Mouse (Mus musculus): ENCODE results near the gene Irf2bp1.

Gene Irf2bp1

GRCm38 (mm10) chr7:19003902-19004630, at the start of gene Irf2bp1:
Gene Irf2bp1, plus strand, starts transcription at chr7:19004044.
- peak; percentile 95 for DNase-seq (ENCODE audit: low spot score)

GRCm38 (mm10) chr7:18957569-18958383, 46.1 kb upstream of the Irf2bp1 start:
- peak; percentile 57 for DNase-seq (ENCODE audit: low spot score)

GRCm38 (mm10) chr7:18958384-18958766, 45.5 kb upstream of the Irf2bp1 start:
- DNase-seq (ENCODE audit: low spot score) = peak; percentile 5

GRCm38 (mm10) chr7:18959446-18959845, 44.4 kb upstream of the Irf2bp1 start:
- DNase-seq (ENCODE audit: low spot score) = no peak

DNA sequence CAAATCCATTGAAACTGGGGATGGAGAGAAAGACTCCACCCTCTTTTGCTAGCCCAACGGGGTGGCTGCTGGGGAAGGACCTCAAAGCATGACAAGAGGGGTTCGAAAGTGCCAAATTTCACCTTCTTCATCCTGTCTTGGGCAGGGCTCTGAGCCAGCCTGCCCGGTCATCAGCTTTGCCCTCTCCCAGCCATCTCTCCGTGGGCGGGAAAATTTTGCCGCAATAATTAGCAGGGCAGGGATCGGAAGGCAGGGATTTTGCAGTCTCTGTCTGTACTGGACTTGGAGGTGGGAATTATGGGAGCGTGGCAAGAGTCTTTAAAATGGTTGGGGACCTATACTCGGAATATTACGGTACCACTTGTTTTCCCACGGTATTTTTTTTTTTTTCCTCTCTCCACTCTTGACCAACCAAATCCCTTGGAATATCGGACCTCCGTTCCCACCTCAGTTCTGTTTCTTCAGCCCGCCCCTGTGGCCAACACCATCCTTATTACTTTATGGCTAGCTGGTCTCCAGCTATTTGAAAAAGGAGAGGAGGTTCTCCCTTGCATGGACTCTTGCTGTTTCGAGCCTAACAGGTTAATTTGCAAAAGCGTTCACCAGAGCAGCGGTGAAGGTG, 41.6 kb upstream of the Irf2bp1 start:
- DNase-seq (ENCODE audit: low spot score) = no peak

DNA sequence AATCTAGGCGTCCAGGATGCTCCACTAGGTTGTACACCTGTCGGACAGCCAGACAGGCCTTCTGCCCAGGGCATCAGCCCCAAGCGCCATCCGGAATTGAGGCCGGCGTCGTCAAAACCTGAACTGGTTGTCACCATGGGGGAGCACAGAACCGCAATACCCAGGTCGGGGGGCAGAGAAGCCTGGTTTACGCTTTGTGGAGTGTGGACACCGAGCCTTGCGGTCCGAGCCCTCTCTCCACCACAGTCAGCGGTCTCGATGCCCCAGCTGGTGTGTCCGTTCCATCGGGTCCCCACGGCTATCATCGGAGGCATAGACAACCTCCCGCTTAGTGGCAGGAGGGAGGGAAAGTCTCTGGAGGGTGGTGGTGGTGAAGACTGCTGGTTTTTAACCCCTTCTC, 41.0 kb upstream of the Irf2bp1 start:
- no peak for DNase-seq (ENCODE audit: low spot score)

GRCm38 (mm10) chr7:18963294-18963843, 40.5 kb upstream of the Irf2bp1 start:
- DNase-seq (ENCODE audit: low spot score) = no peak

DNA sequence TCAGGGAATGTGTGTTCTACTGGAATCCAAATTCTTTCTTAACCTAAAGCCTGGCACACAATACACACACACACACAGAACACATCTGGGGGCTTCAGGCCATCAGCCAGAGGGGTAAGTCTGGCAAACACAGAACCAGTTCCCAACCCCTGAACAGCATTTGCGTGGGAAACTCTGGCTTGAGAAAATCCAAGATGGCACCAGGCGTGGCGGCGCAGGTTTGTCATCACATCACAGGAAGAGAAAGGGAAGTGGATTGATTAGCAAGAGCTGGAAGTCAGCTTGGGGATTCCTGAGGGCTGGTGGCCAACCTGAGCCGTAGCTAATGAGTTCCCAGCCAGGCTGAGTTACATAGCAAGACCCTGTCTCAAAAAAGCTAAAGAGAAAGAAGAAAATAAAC, 38.5 kb upstream of the Irf2bp1 start:
- no peak for DNase-seq (ENCODE audit: low spot score)

- no peak for DNase-seq (ENCODE audit: low spot score)
Measured at GRCm38 (mm10) chr7:18967603-18968002, 36.2 kb upstream of the Irf2bp1 start.

DNA sequence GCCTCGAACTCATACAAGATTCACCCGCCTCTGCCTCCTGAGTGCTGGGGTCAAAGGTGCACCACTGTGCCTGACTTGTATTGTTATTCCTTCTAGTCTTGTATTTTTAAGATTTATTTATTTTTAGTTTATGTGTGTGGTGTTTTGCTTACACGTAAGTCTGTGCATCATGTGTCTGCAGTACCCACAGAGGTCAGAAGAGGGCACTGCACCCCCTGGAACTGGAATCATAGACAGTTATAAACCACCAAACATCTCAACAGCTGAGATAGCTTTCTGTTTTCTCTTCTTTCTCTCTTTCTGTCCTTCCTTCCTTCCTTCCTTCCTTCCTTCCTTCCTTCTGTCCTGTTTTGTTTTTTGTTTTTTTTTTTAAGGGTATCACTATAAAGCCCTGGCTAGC, 32.9 kb upstream of the Irf2bp1 start:
- DNase-seq (ENCODE audit: low spot score) = no peak

- DNase-seq (ENCODE audit: low spot score) = no peak
Measured at GRCm38 (mm10) chr7:18978381-18978780, 25.5 kb upstream of the Irf2bp1 start.

GRCm38 (mm10) chr7:18986503-18986902, 17.3 kb upstream of the Irf2bp1 start:
- no peak for DNase-seq (ENCODE audit: low spot score)

- no peak for DNase-seq (ENCODE audit: low spot score)
Measured at GRCm38 (mm10) chr7:18987100-18987499, 16.7 kb upstream of the Irf2bp1 start, which contains the start of gene Nanos2. Gene Nanos2, plus strand, starts transcription at chr7:18987400.

- no peak for DNase-seq (ENCODE audit: low spot score)
Measured at GRCm38 (mm10) chr7:18987747-18988146, 16.1 kb upstream of the Irf2bp1 start.

DNA sequence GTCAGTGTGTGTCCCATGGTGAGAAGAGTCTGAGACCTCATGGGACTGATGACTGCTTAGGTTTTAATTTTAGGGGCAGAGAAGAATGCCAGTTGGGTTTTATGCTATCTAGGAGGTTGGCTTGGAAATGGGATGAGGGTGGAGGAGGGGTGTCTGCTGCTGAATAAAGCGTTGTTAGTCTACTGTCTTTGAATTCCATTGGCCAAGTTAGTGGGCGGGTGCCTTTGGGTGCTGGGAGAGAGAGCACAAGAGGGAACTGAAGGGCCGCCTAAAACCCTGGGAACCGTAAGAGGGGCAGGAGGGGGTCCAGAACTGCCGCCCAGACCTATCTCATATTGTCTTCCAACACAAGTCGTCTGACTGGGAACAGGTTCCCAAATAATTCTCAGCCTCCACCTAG, 15.1 kb upstream of the Irf2bp1 start:
- no peak for DNase-seq (ENCODE audit: low spot score)

DNA sequence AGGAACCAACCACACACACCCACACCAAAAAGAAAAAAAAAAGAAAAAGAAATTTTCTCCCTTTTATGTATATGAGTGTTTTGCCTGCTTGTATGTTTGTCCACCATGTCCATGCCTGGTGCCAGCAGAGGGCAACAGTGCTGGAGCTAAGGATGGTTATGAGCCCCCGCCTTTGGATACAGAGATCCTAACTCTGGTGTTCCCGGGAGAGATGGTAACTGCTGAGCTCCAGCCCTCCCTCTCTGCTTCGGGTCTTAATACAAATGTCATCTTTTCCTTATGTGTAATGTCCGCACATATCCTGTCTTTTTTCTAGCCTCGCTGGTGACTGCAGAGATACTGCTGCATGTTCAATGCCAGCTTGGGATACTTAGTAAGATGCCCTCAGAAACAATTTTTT, 13.8 kb upstream of the Irf2bp1 start:
- no peak for DNase-seq (ENCODE audit: low spot score)

DNA sequence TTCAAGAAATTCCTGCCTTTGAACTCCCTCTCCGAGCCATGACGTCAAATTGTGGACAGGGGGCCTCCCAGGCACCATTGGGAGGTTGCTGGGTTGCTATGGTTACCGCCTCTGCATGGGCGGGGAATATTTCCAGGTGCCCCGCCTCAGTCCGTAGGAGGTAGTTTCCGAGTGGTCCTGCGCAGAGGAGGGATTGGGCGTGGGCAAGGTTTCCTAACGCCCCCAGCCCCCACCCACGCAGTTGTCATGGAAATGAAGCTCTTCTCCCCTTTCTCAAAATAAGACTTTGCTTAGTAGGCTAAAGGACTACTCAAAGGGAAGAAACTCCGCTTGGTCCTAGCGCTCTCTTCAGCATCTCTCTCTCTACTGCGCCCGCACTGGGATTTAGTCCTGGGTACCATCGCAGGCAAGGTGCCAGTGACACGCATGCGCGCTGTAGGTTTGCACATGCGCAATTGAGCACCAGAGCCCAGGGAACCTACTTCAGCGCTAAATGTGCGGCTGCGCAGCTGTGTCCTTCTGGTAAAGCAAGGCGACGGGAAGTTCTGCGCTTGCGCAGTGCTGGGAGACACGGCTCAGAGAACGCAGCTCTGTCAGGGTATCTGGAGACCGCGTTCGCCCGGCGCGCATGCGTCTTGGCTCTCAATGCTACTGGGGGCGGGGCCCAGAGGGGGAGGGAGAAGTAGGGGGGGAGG, 13.1 kb upstream of the Irf2bp1 start, which contains the start of gene Mypop:
Gene Mypop, plus strand, starts transcription at position 645 of the 695 bp plus-strand sequence.
- DNase-seq (ENCODE audit: low spot score) = peak; percentile 100

DNA sequence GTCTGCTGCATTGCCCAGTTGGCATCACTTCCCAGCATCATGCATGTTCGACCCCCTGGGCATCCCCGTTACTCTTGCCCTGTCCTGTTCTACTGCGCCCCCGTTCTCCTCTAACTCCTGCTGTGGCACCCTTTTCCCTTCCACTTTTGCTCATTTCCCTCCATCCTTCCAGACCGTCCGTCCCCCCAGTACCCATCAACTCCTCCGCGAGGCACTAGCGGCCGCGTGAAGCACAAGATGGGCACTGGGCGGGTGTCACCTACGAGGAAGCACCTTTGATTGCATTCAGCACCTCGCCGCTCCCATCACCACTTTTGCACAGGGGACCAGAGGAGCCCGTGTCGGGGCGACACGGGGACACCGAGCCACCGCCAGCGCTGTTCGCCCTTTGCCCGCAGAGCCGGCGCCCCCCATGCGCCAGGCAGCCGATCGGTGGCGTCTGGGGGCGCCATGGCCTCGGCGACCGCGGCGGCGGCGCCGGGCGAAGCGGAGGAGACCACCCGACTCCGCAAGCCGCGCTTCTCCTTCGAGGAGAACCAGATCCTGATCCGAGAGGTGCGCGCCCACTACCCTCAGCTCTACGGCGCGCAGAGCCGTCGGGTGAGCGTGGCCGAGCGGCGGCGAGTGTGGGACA, 12.1 kb upstream of the Irf2bp1 start:
- no peak for DNase-seq (ENCODE audit: low spot score)

GRCm38 (mm10) chr7:18992294-18992675, 11.6 kb upstream of the Irf2bp1 start:
- peak; percentile 35 for DNase-seq (ENCODE audit: low spot score)

GRCm38 (mm10) chr7:18993036-18993435, 10.8 kb upstream of the Irf2bp1 start:
- no peak for DNase-seq (ENCODE audit: low spot score)

DNA sequence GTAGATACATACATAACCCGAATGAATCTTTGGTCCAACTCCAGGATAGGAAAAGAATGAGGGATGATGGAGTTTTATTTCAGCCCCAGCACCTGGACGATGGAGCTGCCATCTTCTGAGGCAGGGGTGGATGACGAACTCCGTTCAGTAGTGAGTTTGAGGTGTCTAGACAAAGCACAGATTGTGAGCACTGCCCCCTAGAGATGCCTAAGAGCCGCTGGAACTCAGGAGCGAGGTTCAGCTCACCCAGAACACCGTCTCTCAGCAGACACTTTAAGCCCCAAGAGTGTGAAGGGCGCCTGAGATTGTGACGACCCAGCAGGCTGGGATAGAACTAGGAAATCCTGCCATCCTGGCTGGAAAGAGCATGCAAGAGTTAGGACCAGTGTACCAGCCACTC, 5.0 kb upstream of the Irf2bp1 start:
- no peak for DNase-seq (ENCODE audit: low spot score)

All from urinary bladder, postnatal 14 days (tissue).